Mouse (Mus musculus): Measurements from ENCODE around the gene Hoxc9.

DNA sequence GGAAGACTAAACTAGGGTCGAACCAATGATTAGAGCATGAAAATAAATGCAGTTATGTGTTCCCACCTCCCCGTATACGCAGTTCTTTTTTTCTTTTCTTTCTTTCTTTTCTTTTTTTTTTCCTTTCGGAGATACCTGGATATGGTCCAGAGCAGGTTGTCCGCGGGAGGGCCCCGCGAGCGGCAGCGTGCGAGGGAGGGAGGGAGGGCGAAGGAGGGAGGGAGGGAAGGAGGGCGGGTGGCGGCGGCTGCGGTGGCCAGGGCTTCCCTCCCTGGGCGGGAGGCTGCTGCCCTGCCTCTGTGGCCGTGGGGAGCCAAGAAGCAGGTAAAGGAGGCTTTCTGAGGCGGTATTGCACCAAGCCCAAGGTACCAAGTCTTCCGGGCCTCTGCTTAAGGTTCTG is at the start of gene Hoxc9:
- TF ChIP-seq CTCF (IDR thresholded peaks at IDR 0.05; ENCODE audit: extremely low read depth, insufficient read length, insufficient replicate concordance, low read depth, low read length) (no peak), POLR2A (IDR thresholded peaks at IDR 0.05; ENCODE audit: low read depth, low read length) (no peak)

All from small intestine, adult 2 months (tissue).